Mouse (Mus musculus) erythroblast, embryonic 14.5 days (primary cell): ENCODE results near the gene Syf2. TPM values are rescaled to one million over a fixed set of nuclear protein-coding genes. Genes with fewer than 3 reads are reported as not detected.

Source experiments
- H3K27me3 ChIP-seq: 2 replicates; pipeline ENCODE4 v1.6.1; 2012; ENCODE audit warnings: inconsistent platforms; ENCODE audit not compliant: control insufficient read depth
- H3K36me3 ChIP-seq: 2 replicates; pipeline ENCODE4 v1.6.1; 2012; ENCODE audit warnings: mild to moderate bottlenecking, inconsistent platforms; ENCODE audit not compliant: control insufficient read depth
- H3K4me1 ChIP-seq: 2 replicates; pipeline ENCODE4 v1.6.1; 2012; ENCODE audit warnings: inconsistent platforms; ENCODE audit not compliant: control insufficient read depth
- H3K4me3 ChIP-seq: replicated peaks from 2 replicates; pipeline ENCODE3; 2012; ENCODE audit warnings: moderate library complexity, mild to moderate bottlenecking, inconsistent platforms
- H3K9me3 ChIP-seq: 2 replicates; pipeline ENCODE4 v1.6.1; 2012; ENCODE audit warnings: low read length, inconsistent platforms, mixed read lengths; ENCODE audit not compliant: control insufficient read depth
- GATA1 ChIP-seq: IDR thresholded peaks from 2 replicates; pipeline ENCODE4 v1.6.1; 2012; ENCODE audit warnings: low read length, inconsistent platforms, mixed read lengths
- TAL1 ChIP-seq: IDR thresholded peaks from 3 replicates; pipeline ENCODE4 v1.6.1; 2012; ENCODE audit warnings: low read length, inconsistent platforms, mixed read lengths
- polyA plus RNA-seq: library from polyadenylated mRNA; stranded (reverse); fragments of >175 nt; gene quantifications from 2 replicates; pipeline ENCODE4 v1.2.3, GENCODE M21; 2012

Gene Syf2
- polyA plus RNA-seq, 1 experiment: 10.1 TPM

- TF ChIP-seq TAL1 (peak; percentile 66), GATA1 (no peak)
- peaks cover 27% of the 10 kb centered on the region for H3K36me3 ChIP-seq
- no peaks in the 10 kb centered on the region; the same call in 1 of the 2 replicates for H3K27me3 ChIP-seq
- H3K9me3 ChIP-seq: peaks cover 21% of the 10 kb centered on the region
- H3K4me1 ChIP-seq: peaks cover 69% of the 10 kb centered on the region
- H3K4me3 ChIP-seq: peak overlapping the region; percentile 8
Measured at GRCm38 (mm10) chr4:134983136-134983535, 52.4 kb downstream of the Syf2 start.

DNA sequence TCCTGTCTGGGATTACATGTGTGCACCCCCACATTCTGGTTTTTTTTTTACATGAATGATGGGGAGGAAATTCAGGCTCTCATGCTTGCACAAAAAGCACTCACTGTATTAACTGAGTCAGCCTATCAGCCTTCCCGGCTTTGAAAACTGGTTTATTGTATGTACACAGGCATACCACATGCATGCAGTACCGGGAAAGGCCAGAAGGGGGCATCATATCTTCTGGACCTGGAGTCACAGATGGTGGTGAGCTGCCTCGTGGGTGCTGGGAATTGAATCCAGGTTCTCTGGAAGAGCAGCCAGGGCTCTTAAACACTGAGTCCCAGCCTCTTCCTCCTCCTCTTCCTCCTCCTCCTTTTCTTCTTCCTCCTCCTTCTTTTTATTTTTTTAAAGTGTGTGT is 53.9 kb downstream of the Syf2 start:
- H3K27me3 ChIP-seq: no peaks in the 10 kb centered on the region; the same call in 1 of the 2 replicates
- peaks cover 27% of the 10 kb centered on the region for H3K36me3 ChIP-seq
- TF ChIP-seq TAL1 (no peak), GATA1 (no peak)
- peaks cover 21% of the 10 kb centered on the region for H3K9me3 ChIP-seq
- no peak overlapping the region for H3K4me3 ChIP-seq
- peaks cover 63% of the 10 kb centered on the region for H3K4me1 ChIP-seq

GRCm38 (mm10) chr4:134985626-134986335 is 55.1 kb downstream of the Syf2 start:
- Histone ChIP-seq H3K27me3 (peaks cover 7% of the 10 kb centered on the region), H3K9me3 (peaks cover 21% of the 10 kb centered on the region), H3K4me3 (no peak overlapping the region), H3K36me3 (peaks cover 24% of the 10 kb centered on the region), H3K4me1 (peaks cover 51% of the 10 kb centered on the region)
- TF ChIP-seq GATA1 (no peak), TAL1 (no peak)

- H3K27me3 ChIP-seq: peaks cover 12% of the 10 kb centered on the region
- TF ChIP-seq TAL1: no peak
- TF ChIP-seq GATA1: no peak
Measured at GRCm38 (mm10) chr4:134986336-134986635, 55.6 kb downstream of the Syf2 start.

GRCm38 (mm10) chr4:134986963-134987362 is 56.3 kb downstream of the Syf2 start:
- H3K36me3 ChIP-seq: peaks cover 20% of the 10 kb centered on the region
- peaks cover 19% of the 10 kb centered on the region for H3K27me3 ChIP-seq
- TF ChIP-seq TAL1 (no peak), GATA1 (no peak)
- peaks cover 39% of the 10 kb centered on the region for H3K4me1 ChIP-seq
- peaks cover 24% of the 10 kb centered on the region for H3K9me3 ChIP-seq
- no peak overlapping the region for H3K4me3 ChIP-seq

More at GRCm38 (mm10) chr4:134986336-134986635, 55.6 kb downstream of the Syf2 start:
- Histone ChIP-seq H3K4me1 (peaks cover 46% of the 10 kb centered on the region), H3K36me3 (peaks cover 22% of the 10 kb centered on the region), H3K4me3 (no peak overlapping the region), H3K9me3 (peaks cover 24% of the 10 kb centered on the region)

Other genes with a start within 250 kb of the Syf2 start
- gene Man1c1, start 226.6 kb upstream of the Syf2 start, polyA plus RNA-seq: 0.06 and 0.07 TPM in 2 replicates
- 3.0 and 3.8 TPM in 2 replicates for gene Ldlrap1, start 162.9 kb upstream of the Syf2 start, polyA plus RNA-seq
- gene Maco1, start 77.6 kb upstream of the Syf2 start, polyA plus RNA-seq: 1.4 and 1.5 TPM in 2 replicates
- gene Rhd, start 66.4 kb upstream of the Syf2 start, polyA plus RNA-seq: 54.9 and 73.6 TPM in 2 replicates
- 1.0 and 1.2 TPM in 2 replicates for gene Tmem50a, start 15.9 kb upstream of the Syf2 start, polyA plus RNA-seq
- 62.6 and 71.3 TPM in 2 replicates for gene Rsrp1, start 7.3 kb upstream of the Syf2 start, polyA plus RNA-seq
- 0.61 and 0.62 TPM in 2 replicates for gene Runx3, start 189.8 kb downstream of the Syf2 start, polyA plus RNA-seq